In the genomic region with DNA sequence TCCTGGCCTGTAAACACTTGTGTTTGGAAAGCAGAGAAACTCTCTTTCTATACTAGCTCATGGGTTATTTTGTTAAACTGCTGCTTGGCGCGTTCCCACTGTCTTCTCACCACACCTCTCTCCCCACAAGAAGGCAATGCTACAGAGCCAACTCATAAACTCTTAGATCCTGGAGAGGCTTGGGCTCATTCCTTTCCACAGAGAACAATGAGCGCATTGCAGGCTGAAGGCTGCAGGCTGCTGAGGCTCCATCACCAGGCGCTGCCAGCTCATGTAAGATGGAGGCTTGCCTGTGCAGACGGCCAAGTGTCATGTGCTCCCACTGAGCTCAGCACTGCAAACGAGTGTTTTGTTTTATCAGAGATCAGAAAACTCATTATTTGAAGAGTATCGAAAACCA, we compare ENCODE assay signal across 22 mouse cellular contexts. TPM values are rescaled to one million over a fixed set of nuclear protein-coding genes. Genes with fewer than 3 reads are reported as not detected.
DNase-seq lines count a peak whose midpoint lies in the region; ATAC-seq lines count a peak whose summit lies in the region.
"Had no signal": no experiment of that assay in that cellular context is flagged by ENCODE, and none has a peak within 500 bp of the region (broad histone marks: within the 10 kb centered on the region; RNA-seq: fewer than 3 reads in every experiment).

No protein-coding gene starts in this region.

- no peak for DNase-seq in heart, adult 9 months (ENCODE audit: low spot score in 2 of 2)
- peak; percentile 64 for DNase-seq in brain, adult 2 months (ENCODE audit: low read depth, low spot score)
- no peak for DNase-seq in embryonic facial prominence, embryonic 10.5 days (ENCODE audit: low spot score)
- no peak for DNase-seq in urinary bladder, postnatal 10 days (ENCODE audit: low spot score)
- no peak for DNase-seq in gastrocnemius, postnatal 36 days
- no peak for DNase-seq in thymus, postnatal 4 days
- DNase-seq: adrenal gland, adult 2 months; cerebellum, adult 11-12 months; cerebellum, postnatal 25 days; layer of hippocampus, adult 9-11 months; left cerebral cortex, postnatal 4 days; right cerebral cortex, postnatal 4 days; thymus, postnatal 36 days had no signal

- 0 out of 2 replicates have a peak overlapping the region, but pooled peaks have one; percentile 4 for H3K4me2 ChIP-seq in heart, embryonic 13.5 days
- no peak overlapping the region for H3K4me2 ChIP-seq in limb, embryonic 12.5 days
- H3K4me2 ChIP-seq: forebrain, embryonic 15.5 days; hindbrain, embryonic 14.5 days; liver, embryonic 15.5 days; midbrain, embryonic 12.5 days had no signal

- peaks cover 50% of the 10 kb centered on the region for H3K4me1 ChIP-seq in heart, embryonic 13.5 days
- peaks cover 63% of the 10 kb centered on the region for H3K4me1 ChIP-seq in embryonic facial prominence, embryonic 10.5 days
- peaks cover 83% of the 10 kb centered on the region for H3K4me1 ChIP-seq in limb, embryonic 12.5 days (replicated peaks)

- no peaks in the 10 kb centered on the region for H3K9me3 ChIP-seq in heart, embryonic 13.5 days
- no peaks in the 10 kb centered on the region for H3K9me3 ChIP-seq in embryonic facial prominence, embryonic 10.5 days
- H3K9me3 ChIP-seq in limb, embryonic 12.5 days = no peaks in the 10 kb centered on the region
- H3K9me3 ChIP-seq: forebrain, embryonic 15.5 days; liver, embryonic 15.5 days; midbrain, embryonic 12.5 days had no signal

- H3K27me3 ChIP-seq in heart, embryonic 13.5 days (replicated peaks) = 0 out of 2 replicates have a peak, but pooled peaks cover 6% of the 10 kb centered on the region
- peaks cover 16% of the 10 kb centered on the region for H3K27me3 ChIP-seq in embryonic facial prominence, embryonic 10.5 days (replicated peaks; ENCODE audit: low read depth, poor library complexity, severe bottlenecking)
- H3K27me3 ChIP-seq in limb, embryonic 12.5 days = no peaks in the 10 kb centered on the region
- H3K27me3 ChIP-seq: forebrain, embryonic 15.5 days had no signal

- no peak overlapping the region for H3K4me3 ChIP-seq in heart, embryonic 13.5 days
- no peak overlapping the region for H3K4me3 ChIP-seq in embryonic facial prominence, embryonic 10.5 days
- no peak overlapping the region for H3K4me3 ChIP-seq in limb, embryonic 12.5 days (replicated peaks)
- H3K4me3 ChIP-seq: erythroblast, embryonic 14.5 days; forebrain, embryonic 15.5 days; left cerebral cortex, adult 2 months; liver, embryonic 15.5 days; midbrain, embryonic 12.5 days had no signal

- ATAC-seq in heart, embryonic 13.5 days (ENCODE audit: extremely low read depth, insufficient number of reproducible peaks, low FRiP score, low TSS enrichment) = no peak
- no peak for ATAC-seq in limb, embryonic 12.5 days (ENCODE audit: insufficient number of reproducible peaks, insufficient read depth, low FRiP score, low TSS enrichment, low read depth)
- ATAC-seq: forebrain, embryonic 15.5 days; lung, postnatal 0 days had no signal

- no peaks in the 10 kb centered on the region for H3K36me3 ChIP-seq in heart, embryonic 13.5 days
- no peaks in the 10 kb centered on the region for H3K36me3 ChIP-seq in embryonic facial prominence, embryonic 10.5 days (replicated peaks)
- H3K36me3 ChIP-seq in limb, embryonic 12.5 days = no peaks in the 10 kb centered on the region
- H3K36me3 ChIP-seq: forebrain, embryonic 15.5 days; liver, embryonic 15.5 days; midbrain, embryonic 12.5 days had no signal

- WGBS in heart, embryonic 13.5 days = 62% methylated on average over 7 of the region's 7 CpGs
- WGBS in embryonic facial prominence, embryonic 10.5 days = 67% methylated on average over 7 of the region's 7 CpGs
- WGBS in limb, embryonic 12.5 days = 44% methylated on average over 7 of the region's 7 CpGs

- H3K9ac ChIP-seq in heart, embryonic 13.5 days = no peak overlapping the region
- H3K9ac ChIP-seq in limb, embryonic 12.5 days (replicated peaks) = no peak overlapping the region
- H3K9ac ChIP-seq: forebrain, embryonic 15.5 days; hindbrain, embryonic 14.5 days; liver, embryonic 15.5 days; midbrain, embryonic 12.5 days had no signal

- peak overlapping the region; percentile 89 for H3K27ac ChIP-seq in heart, embryonic 13.5 days (replicated peaks)
- H3K27ac ChIP-seq in embryonic facial prominence, embryonic 10.5 days (replicated peaks) = peak overlapping the region; percentile 68; the same call in 1 of the 2 replicates
- H3K27ac ChIP-seq in limb, embryonic 12.5 days = peak overlapping the region; percentile 91
- H3K27ac ChIP-seq: forebrain, embryonic 15.5 days; hindbrain, embryonic 14.5 days; left cerebral cortex, adult 2 months; liver, embryonic 15.5 days; midbrain, embryonic 12.5 days had no signal

- intact Hi-C loops in gastrocnemius, postnatal 36 days (cut with DNase I) = no loop called here

RNA-seq across cellular contexts. Expression of a gene that starts 19.5 kb away (rescaled TPM):
- polyA plus RNA-seq in heart, embryonic 13.5 days (2015; fragmentation: Nextera tagmentation; extraction: Ambion mirVana) = 112 and 124 TPM in 2 replicates
- 478 and 497 TPM in 2 replicates for polyA plus RNA-seq in embryonic facial prominence, embryonic 10.5 days (2016; fragmentation: Nextera tagmentation; extraction: Ambion mirVana)
- 607 and 623 TPM in 2 replicates for polyA plus RNA-seq in limb, embryonic 12.5 days (2016; fragmentation: Nextera tagmentation; extraction: Ambion mirVana)
- total RNA-seq in gastrocnemius, postnatal 36 days (2021) = 10 to 100 TPM; 57.5 to 69.3 TPM

RNA-seq across cellular contexts. Expression of a gene that starts 23.0 kb away (rescaled TPM):
- 1.1 and 1.7 TPM in 2 replicates for polyA plus RNA-seq in heart, embryonic 13.5 days (2015; fragmentation: Nextera tagmentation; extraction: Ambion mirVana)
- 1.3 and 1.5 TPM in 2 replicates for polyA plus RNA-seq in embryonic facial prominence, embryonic 10.5 days (2016; fragmentation: Nextera tagmentation; extraction: Ambion mirVana)
- 1.3 and 1.7 TPM in 2 replicates for polyA plus RNA-seq in limb, embryonic 12.5 days (2016; fragmentation: Nextera tagmentation; extraction: Ambion mirVana)
- under 1 TPM; 0.18 to 0.35 TPM for total RNA-seq in gastrocnemius, postnatal 36 days (2021)
